In genomic region chr4:25035806-25036205, GRCm38 (mm10) we compare ENCODE assay signal across 13 mouse cellular contexts.
DNase-seq lines count a peak whose midpoint lies in the region; ATAC-seq and TF ChIP-seq lines count a peak whose summit lies in the region.
"Had no signal": no experiment of that assay in that cellular context is flagged by ENCODE, and none has a peak within 500 bp of the region (broad histone marks: within the 10 kb centered on the region; RNA-seq: fewer than 3 reads in every experiment).

No protein-coding gene starts in this region.

- no peak for TF ChIP-seq POLR2A in lung, adult 2 months (IDR thresholded peaks at IDR 0.05; ENCODE audit: borderline replicate concordance, extremely low read depth, low read depth, low read length)

- H3K4me1 ChIP-seq in lung, embryonic 14.5 days (ENCODE audit: insufficient read depth) = no peaks in the 10 kb centered on the region
- no peaks in the 10 kb centered on the region for H3K4me1 ChIP-seq in lung, adult 2 months (ENCODE audit: control insufficient read depth, insufficient read depth, low read length)
- H3K4me1 ChIP-seq in embryonic facial prominence, embryonic 10.5 days = 0 out of 2 replicates have a peak, but pooled peaks cover 3% of the 10 kb centered on the region
- no peaks in the 10 kb centered on the region for H3K4me1 ChIP-seq in embryonic facial prominence, embryonic 11.5 days (ENCODE audit: control insufficient read depth, insufficient read depth, low read length)
- H3K4me1 ChIP-seq in limb, embryonic 12.5 days (replicated peaks) = peaks cover 21% of the 10 kb centered on the region
- H3K4me1 ChIP-seq: forebrain, embryonic 15.5 days; heart, embryonic 13.5 days; hindbrain, embryonic 13.5 days had no signal

- H3K9ac ChIP-seq in lung, embryonic 14.5 days = no peak overlapping the region
- H3K9ac ChIP-seq in embryonic facial prominence, embryonic 11.5 days (replicated peaks; ENCODE audit: low read length) = no peak overlapping the region
- no peak overlapping the region for H3K9ac ChIP-seq in limb, embryonic 12.5 days (replicated peaks)
- H3K9ac ChIP-seq: forebrain, embryonic 15.5 days; heart, embryonic 13.5 days; hindbrain, embryonic 13.5 days had no signal

- no peaks in the 10 kb centered on the region for H3K27me3 ChIP-seq in lung, embryonic 14.5 days (ENCODE audit: insufficient read depth, low read length)
- H3K27me3 ChIP-seq in embryonic facial prominence, embryonic 10.5 days (replicated peaks; ENCODE audit: low read depth, poor library complexity, severe bottlenecking) = no peaks in the 10 kb centered on the region
- H3K27me3 ChIP-seq in embryonic facial prominence, embryonic 11.5 days (ENCODE audit: control insufficient read depth, insufficient read depth, low read length) = no peaks in the 10 kb centered on the region
- H3K27me3 ChIP-seq in limb, embryonic 12.5 days = no peaks in the 10 kb centered on the region
- H3K27me3 ChIP-seq: forebrain, embryonic 15.5 days; heart, embryonic 13.5 days; hindbrain, embryonic 13.5 days had no signal

- intact Hi-C loops in heart, postnatal 25 days (cut with DNase I) = no loop called here
- intact Hi-C loops in gastrocnemius, postnatal 36 days (cut with DNase I) = no loop called here

- 53% methylated on average over 2 of the region's 2 CpGs for WGBS in lung, embryonic 14.5 days
- WGBS in lung, adult 2 months = 51% methylated on average over 2 of the region's 2 CpGs
- 64% methylated on average over 2 of the region's 2 CpGs for WGBS in embryonic facial prominence, embryonic 10.5 days
- WGBS in embryonic facial prominence, embryonic 11.5 days = 48% methylated on average over 2 of the region's 2 CpGs
- 28% methylated on average over 2 of the region's 2 CpGs for WGBS in limb, embryonic 12.5 days

- peak overlapping the region; percentile 70 for H3K27ac ChIP-seq in lung, embryonic 14.5 days (ENCODE audit: low read depth)
- no peak overlapping the region for H3K27ac ChIP-seq in embryonic facial prominence, embryonic 10.5 days (replicated peaks)
- H3K27ac ChIP-seq in embryonic facial prominence, embryonic 11.5 days (replicated peaks; ENCODE audit: low read depth, low read length) = no peak overlapping the region
- H3K27ac ChIP-seq in limb, embryonic 12.5 days = peak overlapping the region; percentile 62
- H3K27ac ChIP-seq: forebrain, embryonic 15.5 days; heart, embryonic 13.5 days; hindbrain, embryonic 13.5 days; hindbrain, postnatal 0 days had no signal

- peak overlapping the region; percentile 28; the same call in 1 of the 2 replicates for H3K4me2 ChIP-seq in lung, embryonic 14.5 days
- no peak overlapping the region for H3K4me2 ChIP-seq in embryonic facial prominence, embryonic 11.5 days (ENCODE audit: low read depth, low read length)
- peak overlapping the region; percentile 23; the same call in 1 of the 2 replicates for H3K4me2 ChIP-seq in limb, embryonic 12.5 days
- H3K4me2 ChIP-seq: forebrain, embryonic 15.5 days; heart, embryonic 13.5 days; hindbrain, embryonic 13.5 days had no signal

- no peak for TF ChIP-seq CTCF in lung, embryonic 14.5 days (IDR thresholded peaks at IDR 0.05; ENCODE audit: low read depth)
- TF ChIP-seq CTCF in lung, adult 2 months (IDR thresholded peaks at IDR 0.05; ENCODE audit: insufficient read depth, low read length) = no peak

- no peaks in the 10 kb centered on the region for H3K9me3 ChIP-seq in lung, embryonic 14.5 days (ENCODE audit: low read depth, low read length)
- no peaks in the 10 kb centered on the region for H3K9me3 ChIP-seq in embryonic facial prominence, embryonic 10.5 days
- H3K9me3 ChIP-seq in embryonic facial prominence, embryonic 11.5 days (replicated peaks; ENCODE audit: control insufficient read depth, low read length) = no peaks in the 10 kb centered on the region
- H3K9me3 ChIP-seq in limb, embryonic 12.5 days = no peaks in the 10 kb centered on the region
- H3K9me3 ChIP-seq: forebrain, embryonic 15.5 days; heart, embryonic 13.5 days; hindbrain, embryonic 13.5 days had no signal

- DNase-seq in lung, embryonic 14.5 days = peak; percentile 63
- DNase-seq in lung, adult 2 months = no peak
- DNase-seq in embryonic facial prominence, embryonic 10.5 days (ENCODE audit: low spot score) = peak; percentile 9
- peak; percentile 36 for DNase-seq in embryonic facial prominence, embryonic 11.5 days (ENCODE audit: low spot score)
- no peak for DNase-seq in heart, postnatal 25 days (ENCODE audit: low spot score)
- no peak for DNase-seq in thymus, postnatal 25 days
- no peak for DNase-seq in gastrocnemius, postnatal 36 days
- DNase-seq: cerebellum, adult 9-11 months had no signal

- no peaks in the 10 kb centered on the region for H3K36me3 ChIP-seq in lung, embryonic 14.5 days (ENCODE audit: insufficient read depth)
- no peaks in the 10 kb centered on the region for H3K36me3 ChIP-seq in embryonic facial prominence, embryonic 10.5 days (replicated peaks)
- no peaks in the 10 kb centered on the region for H3K36me3 ChIP-seq in embryonic facial prominence, embryonic 11.5 days (replicated peaks; ENCODE audit: control insufficient read depth, insufficient read depth, low read depth, low read length)
- no peaks in the 10 kb centered on the region for H3K36me3 ChIP-seq in limb, embryonic 12.5 days
- H3K36me3 ChIP-seq: forebrain, embryonic 15.5 days; heart, embryonic 13.5 days; hindbrain, embryonic 13.5 days had no signal

- H3K4me3 ChIP-seq in lung, embryonic 14.5 days (ENCODE audit: low read depth, low read length) = no peak overlapping the region
- H3K4me3 ChIP-seq in lung, adult 2 months (replicated peaks; ENCODE audit: extremely low read depth, low read depth, low read length) = no peak overlapping the region
- H3K4me3 ChIP-seq in embryonic facial prominence, embryonic 10.5 days = no peak overlapping the region
- H3K4me3 ChIP-seq in embryonic facial prominence, embryonic 11.5 days (ENCODE audit: low read depth, low read length) = no peak overlapping the region
- H3K4me3 ChIP-seq in limb, embryonic 12.5 days (replicated peaks) = no peak overlapping the region
- H3K4me3 ChIP-seq: forebrain, embryonic 15.5 days; heart, embryonic 13.5 days; hindbrain, embryonic 13.5 days had no signal

- peak; percentile 93 for ATAC-seq in lung, embryonic 14.5 days (ENCODE audit: insufficient read depth)
- no peak for ATAC-seq in embryonic facial prominence, embryonic 11.5 days (replicated peaks; ENCODE audit: insufficient number of reproducible peaks, low FRiP score, low TSS enrichment, low read depth)
- peak; percentile 53; the same call in 1 of the 2 replicates for ATAC-seq in limb, embryonic 12.5 days (ENCODE audit: insufficient number of reproducible peaks, insufficient read depth, low FRiP score, low TSS enrichment, low read depth)
- ATAC-seq: forebrain, embryonic 15.5 days; hindbrain, postnatal 0 days had no signal

Comparison
In these comparisons a context has a peak if more than half of its experiments do, and no peak if none do; other contexts are left out.
1. DNase-seq: peak in lung, embryonic 14.5 days (single experiment), embryonic facial prominence, embryonic 10.5 days (single experiment) and embryonic facial prominence, embryonic 11.5 days (single experiment); none in lung, adult 2 months (single experiment), heart, postnatal 25 days (single experiment), thymus, postnatal 25 days (single experiment) and gastrocnemius, postnatal 36 days (0 of 2).
2. H3K27ac ChIP-seq: peak in lung, embryonic 14.5 days (single experiment) and limb, embryonic 12.5 days (single experiment); none in embryonic facial prominence, embryonic 10.5 days (single experiment) and embryonic facial prominence, embryonic 11.5 days (single experiment).